Mouse (Mus musculus) urinary bladder, adult 2 months (tissue): Measurements from ENCODE around the gene Pik3r1. TPM values are rescaled to one million over a fixed set of nuclear protein-coding genes. Genes with fewer than 3 reads are reported as not detected.

Source experiments
- DNase-seq: peaks from one replicate; pipeline ENCODE4 v3.0.0; 2022; ENCODE audit warnings: low spot score
- polyA plus RNA-seq: library from polyadenylated mRNA; depleted of rRNA; stranded (reverse); fragments of >200 nt; gene quantifications from 2 replicates; pipeline ENCODE4 v1.2.3, GENCODE M21; 2012

Pik3r1 gene
- polyA plus RNA-seq, 1 experiment: 30.9 TPM

GRCm38 (mm10) chr13:101739732-101740381, 28.2 kb downstream of the Pik3r1 start:
- no peak for DNase-seq

- DNase-seq: no peak
Observed at GRCm38 (mm10) chr13:101738769-101739168, 29.2 kb downstream of the Pik3r1 start.

- no peak for DNase-seq
Observed at GRCm38 (mm10) chr13:101736521-101737387, 31.3 kb downstream of the Pik3r1 start.

- no peak for DNase-seq
Observed at GRCm38 (mm10) chr13:101735364-101736120, 32.5 kb downstream of the Pik3r1 start.

- no peak for DNase-seq
Observed at GRCm38 (mm10) chr13:101734227-101734626, 33.8 kb downstream of the Pik3r1 start.

- DNase-seq: no peak
Observed at GRCm38 (mm10) chr13:101732675-101733074, 35.3 kb downstream of the Pik3r1 start.

- DNase-seq: no peak
Observed at GRCm38 (mm10) chr13:101731777-101732176, 36.2 kb downstream of the Pik3r1 start.

- DNase-seq: no peak
Observed at GRCm38 (mm10) chr13:101730351-101730750, 37.7 kb downstream of the Pik3r1 start.

- DNase-seq: no peak
Observed at GRCm38 (mm10) chr13:101729248-101730055, 38.6 kb downstream of the Pik3r1 start.

GRCm38 (mm10) chr13:101728816-101729215, 39.2 kb downstream of the Pik3r1 start:
- DNase-seq: no peak

- DNase-seq: no peak
Observed at GRCm38 (mm10) chr13:101728300-101728699, 39.7 kb downstream of the Pik3r1 start.

GRCm38 (mm10) chr13:101727837-101728236, 40.2 kb downstream of the Pik3r1 start:
- no peak for DNase-seq

- no peak for DNase-seq
Observed at GRCm38 (mm10) chr13:101726922-101727321, 41.1 kb downstream of the Pik3r1 start.

- DNase-seq: no peak
Observed at GRCm38 (mm10) chr13:101721901-101722595, 46.0 kb downstream of the Pik3r1 start.

GRCm38 (mm10) chr13:101721154-101721553, 46.9 kb downstream of the Pik3r1 start:
- no peak for DNase-seq

GRCm38 (mm10) chr13:101719312-101719870, 48.6 kb downstream of the Pik3r1 start:
- no peak for DNase-seq

GRCm38 (mm10) chr13:101718744-101719143, 49.3 kb downstream of the Pik3r1 start:
- no peak for DNase-seq

- DNase-seq: no peak
Observed at GRCm38 (mm10) chr13:101717836-101718235, 50.2 kb downstream of the Pik3r1 start.

- no peak for DNase-seq
Observed at GRCm38 (mm10) chr13:101713429-101714088, 54.5 kb downstream of the Pik3r1 start.
